ENCODE assay signal across 28 mouse cellular contexts in genomic region chr12:113134502-113134901, GRCm38 (mm10). TPM values are rescaled to one million over a fixed set of nuclear protein-coding genes. Genes with fewer than 3 reads are reported as not detected.
A peak's percentile ranks its signal among the peaks of the same experiment; 100 is the strongest.
DNase-seq lines count a peak whose midpoint lies in the region; ATAC-seq lines count a peak whose summit lies in the region.
"Had no signal": no experiment of that assay in that cellular context is flagged by ENCODE, and none has a peak within 500 bp of the region (broad histone marks: within the 10 kb centered on the region; RNA-seq: fewer than 3 reads in every experiment).

No protein-coding gene starts in this region.

- 76% methylated on average over 4 of the region's 4 CpGs for WGBS in heart, embryonic 12.5 days
- WGBS in heart, embryonic 15.5 days = 74% methylated on average over 4 of the region's 4 CpGs
- 80% methylated on average over 4 of the region's 4 CpGs for WGBS in lung, embryonic 16.5 days

- no peak overlapping the region for H3K4me2 ChIP-seq in heart, embryonic 12.5 days
- H3K4me2 ChIP-seq in heart, embryonic 15.5 days = no peak overlapping the region
- H3K4me2 ChIP-seq in lung, embryonic 16.5 days (ENCODE audit: low read depth, low read length) = no peak overlapping the region
- H3K4me2 ChIP-seq: embryonic facial prominence, embryonic 13.5 days; forebrain, embryonic 12.5 days; forebrain, embryonic 15.5 days; hindbrain, embryonic 13.5 days; intestine, embryonic 15.5 days had no signal

- 0 out of 2 replicates have a peak overlapping the region, but pooled peaks have one; percentile 12 for H3K27ac ChIP-seq in heart, embryonic 12.5 days (ENCODE audit: poor library complexity, severe bottlenecking)
- peak overlapping the region; percentile 93 for H3K27ac ChIP-seq in heart, embryonic 15.5 days
- H3K27ac ChIP-seq in lung, embryonic 16.5 days (ENCODE audit: low read length) = peak overlapping the region; percentile 22; the same call in 1 of the 2 replicates
- H3K27ac ChIP-seq: embryonic facial prominence, embryonic 10.5 days; embryonic facial prominence, embryonic 13.5 days; forebrain, embryonic 12.5 days; forebrain, embryonic 15.5 days; hindbrain, embryonic 10.5 days; hindbrain, embryonic 13.5 days; intestine, embryonic 15.5 days had no signal

- no peaks in the 10 kb centered on the region for H3K27me3 ChIP-seq in heart, embryonic 12.5 days (replicated peaks)
- H3K27me3 ChIP-seq in heart, embryonic 15.5 days = no peaks in the 10 kb centered on the region
- no peaks in the 10 kb centered on the region for H3K27me3 ChIP-seq in lung, embryonic 16.5 days (ENCODE audit: control insufficient read depth, insufficient read depth, low read depth, low read length)
- H3K27me3 ChIP-seq: embryonic facial prominence, embryonic 13.5 days; forebrain, embryonic 12.5 days; forebrain, embryonic 15.5 days; hindbrain, embryonic 13.5 days; intestine, embryonic 15.5 days had no signal

- no peak for ATAC-seq in heart, embryonic 12.5 days (ENCODE audit: insufficient number of reproducible peaks, low FRiP score)
- no peak for ATAC-seq in heart, embryonic 15.5 days (replicated peaks; ENCODE audit: insufficient number of reproducible peaks, insufficient read depth, low FRiP score, low read depth)
- ATAC-seq in lung, embryonic 16.5 days (ENCODE audit: low read depth) = no peak
- ATAC-seq: activated CD4-positive, CD25-positive, alpha-beta regulatory T cell, adult 4 months; forebrain, embryonic 15.5 days; hindbrain, embryonic 16.5 days had no signal

- no peaks in the 10 kb centered on the region for H3K9me3 ChIP-seq in heart, embryonic 12.5 days (replicated peaks)
- H3K9me3 ChIP-seq in heart, embryonic 15.5 days (replicated peaks) = no peaks in the 10 kb centered on the region
- H3K9me3 ChIP-seq in lung, embryonic 16.5 days (ENCODE audit: control insufficient read depth, low read length) = no peaks in the 10 kb centered on the region
- H3K9me3 ChIP-seq: embryonic facial prominence, embryonic 10.5 days; embryonic facial prominence, embryonic 13.5 days; forebrain, embryonic 12.5 days; forebrain, embryonic 15.5 days; hindbrain, embryonic 10.5 days; hindbrain, embryonic 13.5 days; intestine, embryonic 15.5 days had no signal

- H3K4me3 ChIP-seq in heart, embryonic 12.5 days = no peak overlapping the region
- H3K4me3 ChIP-seq in heart, embryonic 15.5 days = no peak overlapping the region
- no peak overlapping the region for H3K4me3 ChIP-seq in lung, embryonic 16.5 days (ENCODE audit: low read length)
- H3K4me3 ChIP-seq: embryonic facial prominence, embryonic 10.5 days; embryonic facial prominence, embryonic 13.5 days; erythroblast, embryonic 14.5 days; forebrain, embryonic 12.5 days; forebrain, embryonic 15.5 days; hindbrain, embryonic 10.5 days; hindbrain, embryonic 13.5 days; intestine, embryonic 15.5 days had no signal

- H3K9ac ChIP-seq in heart, embryonic 12.5 days = peak overlapping the region; percentile 44; the same call in 1 of the 2 replicates
- H3K9ac ChIP-seq in heart, embryonic 15.5 days = no peak overlapping the region
- H3K9ac ChIP-seq in lung, embryonic 16.5 days (ENCODE audit: low read length) = no peak overlapping the region
- H3K9ac ChIP-seq: embryonic facial prominence, embryonic 13.5 days; forebrain, embryonic 12.5 days; forebrain, embryonic 15.5 days; intestine, embryonic 15.5 days had no signal

- peaks cover 75% of the 10 kb centered on the region for H3K36me3 ChIP-seq in heart, embryonic 12.5 days
- peaks cover 58% of the 10 kb centered on the region for H3K36me3 ChIP-seq in heart, embryonic 15.5 days
- H3K36me3 ChIP-seq in lung, embryonic 16.5 days (ENCODE audit: control insufficient read depth, insufficient read depth, low read length) = peaks cover 74% of the 10 kb centered on the region

- peaks cover 82% of the 10 kb centered on the region for H3K4me1 ChIP-seq in heart, embryonic 12.5 days (replicated peaks)
- peaks cover 78% of the 10 kb centered on the region for H3K4me1 ChIP-seq in heart, embryonic 15.5 days (replicated peaks)
- peaks cover 22% of the 10 kb centered on the region for H3K4me1 ChIP-seq in lung, embryonic 16.5 days (replicated peaks; ENCODE audit: control insufficient read depth, insufficient read depth, low read length)

- peak; percentile 91 for DNase-seq in heart, adult 11 months
- no peak for DNase-seq in heart, postnatal 36 days
- DNase-seq in heart, adult 18-20 months = no peak
- DNase-seq in heart, adult 9 months (ENCODE audit: low spot score in 2 of 2) = no peak
- DNase-seq in lung, postnatal 10 days = no peak
- DNase-seq: adrenal gland, adult 8-10 months; adrenal gland, postnatal 25 days; cerebellum, adult 11-12 months; cerebellum, adult 8-10 months; cerebellum, postnatal 36 days; embryo, embryonic 11 days; gastrocnemius, postnatal 25 days; kidney, adult 11 months; kidney, adult 8-10 months had no signal

- intact Hi-C loops in heart, postnatal 36 days (cut with DNase I) = no loop called here

RNA-seq across cellular contexts. Expression of gene Crip2, which starts 5.5 kb away (rescaled TPM):
- total RNA-seq in heart, postnatal 36 days (2021) = 1,000 to 10,000 TPM; 1,482 to 1,552 TPM
- polyA plus RNA-seq in heart, embryonic 12.5 days (2016; fragmentation: Nextera tagmentation; extraction: Ambion mirVana) = 1,186 and 1,223 TPM in 2 replicates
- 1,000 to 10,000 TPM; 1,463 to 1,557 TPM for total RNA-seq in heart, adult 18-20 months (2021)
- polyA plus RNA-seq in heart, embryonic 15.5 days (2015; fragmentation: Nextera tagmentation; extraction: Ambion mirVana) = 1,571 and 1,711 TPM in 2 replicates
- polyA plus RNA-seq in lung, embryonic 16.5 days (2015; fragmentation: Nextera tagmentation; extraction: Ambion mirVana) = 550 and 593 TPM in 2 replicates

RNA-seq across cellular contexts. Expression of gene Crip1, which starts 11.6 kb away (rescaled TPM):
- total RNA-seq in heart, postnatal 36 days (2021) = 100 to 1,000 TPM; 190 to 198 TPM
- 464 and 485 TPM in 2 replicates for polyA plus RNA-seq in heart, embryonic 12.5 days (2016; fragmentation: Nextera tagmentation; extraction: Ambion mirVana)
- total RNA-seq in heart, adult 18-20 months (2021) = 100 to 1,000 TPM; 191 to 201 TPM
- polyA plus RNA-seq in heart, embryonic 15.5 days (2015; fragmentation: Nextera tagmentation; extraction: Ambion mirVana) = 646 and 685 TPM in 2 replicates
- polyA plus RNA-seq in lung, embryonic 16.5 days (2015; fragmentation: Nextera tagmentation; extraction: Ambion mirVana) = 565 and 642 TPM in 2 replicates

RNA-seq across cellular contexts. Expression of gene Tedc1, which starts 21.7 kb away (rescaled TPM):
- total RNA-seq in heart, postnatal 36 days (2021) = under 1 TPM; 0.19 to 0.49 TPM
- 24.5 and 26.9 TPM in 2 replicates for polyA plus RNA-seq in heart, embryonic 12.5 days (2016; fragmentation: Nextera tagmentation; extraction: Ambion mirVana)
- total RNA-seq in heart, adult 18-20 months (2021) = under 1 TPM; 0.31 to 0.89 TPM
- 15.4 and 31.7 TPM in 2 replicates for polyA plus RNA-seq in heart, embryonic 15.5 days (2015; fragmentation: Nextera tagmentation; extraction: Ambion mirVana)
- polyA plus RNA-seq in lung, embryonic 16.5 days (2015; fragmentation: Nextera tagmentation; extraction: Ambion mirVana) = 31.4 and 34.5 TPM in 2 replicates

RNA-seq across cellular contexts. Expression of gene Mta1, which starts 36.4 kb away (rescaled TPM):
- 10 to 100 TPM; 48.7 to 56.4 TPM for total RNA-seq in heart, postnatal 36 days (2021)
- polyA plus RNA-seq in heart, embryonic 12.5 days (2016; fragmentation: Nextera tagmentation; extraction: Ambion mirVana) = 11.3 and 11.4 TPM in 2 replicates
- total RNA-seq in heart, adult 18-20 months (2021) = 10 to 100 TPM; 43.9 to 46.2 TPM
- 11.3 and 11.4 TPM in 2 replicates for polyA plus RNA-seq in heart, embryonic 15.5 days (2015; fragmentation: Nextera tagmentation; extraction: Ambion mirVana)
- 11.2 and 12.2 TPM in 2 replicates for polyA plus RNA-seq in lung, embryonic 16.5 days (2015; fragmentation: Nextera tagmentation; extraction: Ambion mirVana)

RNA-seq across cellular contexts. Expression of gene Tmem121, which starts 51.2 kb away (rescaled TPM):
- total RNA-seq in heart, postnatal 36 days (2021) = not detected
- polyA plus RNA-seq in heart, embryonic 12.5 days (2016; fragmentation: Nextera tagmentation; extraction: Ambion mirVana) = 2.0 and 2.1 TPM in 2 replicates
- total RNA-seq in heart, adult 18-20 months (2021) = not detected
- 2.0 and 7.8 TPM in 2 replicates for polyA plus RNA-seq in heart, embryonic 15.5 days (2015; fragmentation: Nextera tagmentation; extraction: Ambion mirVana)
- 4.7 and 5.8 TPM in 2 replicates for polyA plus RNA-seq in lung, embryonic 16.5 days (2015; fragmentation: Nextera tagmentation; extraction: Ambion mirVana)
- total RNA-seq: gastrocnemius, adult 8-10 months had no signal
- polyA plus RNA-seq: activated CD4-positive, CD25-positive, alpha-beta regulatory T cell, adult 4 months; erythroblast, embryonic 14.5 days had no signal

Comparison
In these comparisons a context has a peak if more than half of its experiments do, and no peak if none do; other contexts are left out.
1. H3K27ac ChIP-seq: peak in every context shown above with its lines; median percentile 93 in heart, embryonic 15.5 days; 22 in lung, embryonic 16.5 days; 12 in heart, embryonic 12.5 days.